Mouse (Mus musculus) spleen, adult 2 months (tissue): ENCODE data around the gene Armc8. TPM values are rescaled to one million over a fixed set of nuclear protein-coding genes. Genes with fewer than 3 reads are reported as not detected.

Source experiments
- DNase-seq, 2 experiments: peaks; one replicate each; pipeline versions ENCODE4 v3.0.0 to v3.0.0-alpha.2; 2012 to 2021; ENCODE audit warnings: low spot score in 2 of 2, low read depth in 1 of 2
- H3K27ac ChIP-seq: fragments of 200-500 bp; 2 replicates; pipeline ENCODE4 v1.5.1; 2012; ENCODE audit warnings: low read length, inconsistent platforms; ENCODE audit not compliant: insufficient read depth
- H3K27me3 ChIP-seq: fragments of 200-500 bp; 2 replicates; pipeline ENCODE4 v1.6.1; 2012; ENCODE audit warnings: mild to moderate bottlenecking, moderate library complexity, low read length, inconsistent platforms; ENCODE audit not compliant: control insufficient read depth, insufficient read depth
- H3K36me3 ChIP-seq: fragments of 200-500 bp; 2 replicates; pipeline ENCODE4 v1.6.1; 2012; ENCODE audit warnings: mild to moderate bottlenecking, low read length, inconsistent platforms; ENCODE audit not compliant: control insufficient read depth, insufficient read depth
- H3K4me1 ChIP-seq: fragments of 200-500 bp; 2 replicates; pipeline ENCODE4 v1.6.1; 2011; ENCODE audit warnings: inconsistent platforms; ENCODE audit not compliant: control insufficient read depth, insufficient read depth, insufficient read length
- H3K4me3 ChIP-seq: fragments of 200-500 bp; 2 replicates; pipeline ENCODE4 v1.5.1; 2011; ENCODE audit warnings: mild to moderate bottlenecking, inconsistent platforms; ENCODE audit not compliant: insufficient read depth, insufficient read length; ENCODE audit errors: extremely low read depth
- CTCF ChIP-seq: fragments of 200-500 bp; IDR thresholded peaks from 2 replicates; pipeline ENCODE4 v1.5.1; 2011; ENCODE audit warnings: mild to moderate bottlenecking, inconsistent platforms; ENCODE audit not compliant: insufficient read depth, insufficient read length, insufficient replicate concordance; ENCODE audit errors: extremely low read depth
- POLR2A ChIP-seq: fragments of 200-500 bp; IDR thresholded peaks from 2 replicates; pipeline ENCODE4 v1.6.1; 2011; ENCODE audit warnings: low read depth, low read length, inconsistent platforms
- WGBS: fragments of 180-500 bp; shearing (Covaris S2); methylation state at CpG from one replicate; pipeline ENCODE4 v1.1.7; 2018; 5-methylcytosine and 5-hydroxymethylcytosine counted together
- polyA plus RNA-seq: library from polyadenylated mRNA; depleted of rRNA; stranded (reverse); fragments of >200 nt; gene quantifications from 2 replicates; pipeline ENCODE4 v1.2.3, GENCODE M21; 2012

Armc8 gene
- polyA plus RNA-seq, 1 experiment: 7.2 TPM

DNA sequence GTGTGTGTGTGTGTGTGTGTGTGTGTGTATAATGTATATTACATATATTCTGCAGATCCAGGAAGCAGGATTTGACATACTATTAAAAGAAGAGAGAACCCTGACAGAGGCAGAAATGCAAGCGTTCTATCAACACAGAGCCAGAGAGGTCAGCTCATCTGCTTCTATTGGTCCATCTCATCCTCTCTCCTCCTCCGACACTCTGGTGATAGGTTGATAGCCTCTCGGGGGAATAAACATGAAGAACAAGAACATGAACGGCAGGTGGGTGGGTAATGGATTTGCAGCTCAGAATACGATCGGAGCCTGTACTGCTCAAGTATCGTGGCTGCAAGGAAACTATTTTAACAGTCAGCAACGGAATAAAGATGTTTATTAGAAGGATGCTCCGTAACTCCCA, 100.1 kb downstream of the Armc8 start:
- TF ChIP-seq POLR2A (no peak), CTCF (no peak)
- DNase-seq: no peak
- Histone ChIP-seq H3K36me3 (no peaks in the 10 kb centered on the region), H3K27me3 (no peaks in the 10 kb centered on the region), H3K4me1 (no peaks in the 10 kb centered on the region), H3K27ac (no peak overlapping the region), H3K4me3 (no peak overlapping the region)
- 91% methylated on average over 9 of the region's 9 CpGs for WGBS

DNA sequence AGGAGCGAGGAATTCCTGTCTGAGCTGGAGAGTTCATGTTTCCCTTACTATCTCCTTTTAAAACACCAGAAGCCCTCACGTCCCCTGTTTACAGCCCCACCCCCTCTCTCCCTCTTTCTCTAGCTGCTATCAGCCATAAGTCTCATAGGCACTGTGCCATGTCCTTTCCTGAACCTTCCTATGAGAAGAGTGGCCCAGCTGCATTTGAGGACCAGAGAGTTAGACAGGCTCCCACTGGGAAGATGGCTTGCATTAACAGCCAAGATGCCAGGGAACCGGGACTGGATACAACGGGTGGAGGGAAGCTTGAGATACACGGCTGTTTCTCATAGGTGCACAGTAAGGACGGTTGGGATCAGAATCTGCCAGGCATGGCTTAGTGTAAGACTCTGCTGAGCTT, 103.8 kb downstream of the Armc8 start:
- H3K4me3 ChIP-seq: no peak overlapping the region
- DNase-seq: no peak
- H3K27me3 ChIP-seq: no peaks in the 10 kb centered on the region
- no peak overlapping the region for H3K27ac ChIP-seq
- H3K4me1 ChIP-seq: no peaks in the 10 kb centered on the region
- H3K36me3 ChIP-seq: no peaks in the 10 kb centered on the region
- TF ChIP-seq POLR2A (no peak), CTCF (no peak)
- 87% methylated on average over 6 of the region's 6 CpGs for WGBS

DNA sequence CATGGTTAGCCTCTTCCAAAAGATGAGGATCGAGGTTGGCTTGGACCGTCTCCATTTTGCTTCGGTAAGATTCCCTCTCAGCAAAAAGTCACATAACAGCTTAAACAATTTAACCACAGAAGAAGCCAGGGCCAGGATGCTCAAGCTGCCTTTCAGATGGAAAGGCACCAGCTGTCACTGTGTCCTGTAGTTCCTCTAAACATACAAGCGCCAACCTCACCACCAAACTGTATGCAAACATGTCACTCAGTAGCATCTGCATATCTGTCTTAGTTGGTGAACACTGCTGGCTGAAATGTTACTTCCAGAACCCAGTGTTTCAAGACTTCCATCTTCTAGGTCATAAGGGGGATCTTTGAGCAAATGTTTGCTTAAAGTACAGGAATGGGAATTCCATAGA, 109.0 kb downstream of the Armc8 start:
- H3K4me3 ChIP-seq: no peak overlapping the region
- TF ChIP-seq POLR2A: no peak
- no peaks in the 10 kb centered on the region for H3K36me3 ChIP-seq
- no peak for DNase-seq
- no peaks in the 10 kb centered on the region for H3K27me3 ChIP-seq
- 78% methylated on average over 4 of the region's 4 CpGs for WGBS
- H3K27ac ChIP-seq: no peak overlapping the region
- no peaks in the 10 kb centered on the region for H3K4me1 ChIP-seq

DNA sequence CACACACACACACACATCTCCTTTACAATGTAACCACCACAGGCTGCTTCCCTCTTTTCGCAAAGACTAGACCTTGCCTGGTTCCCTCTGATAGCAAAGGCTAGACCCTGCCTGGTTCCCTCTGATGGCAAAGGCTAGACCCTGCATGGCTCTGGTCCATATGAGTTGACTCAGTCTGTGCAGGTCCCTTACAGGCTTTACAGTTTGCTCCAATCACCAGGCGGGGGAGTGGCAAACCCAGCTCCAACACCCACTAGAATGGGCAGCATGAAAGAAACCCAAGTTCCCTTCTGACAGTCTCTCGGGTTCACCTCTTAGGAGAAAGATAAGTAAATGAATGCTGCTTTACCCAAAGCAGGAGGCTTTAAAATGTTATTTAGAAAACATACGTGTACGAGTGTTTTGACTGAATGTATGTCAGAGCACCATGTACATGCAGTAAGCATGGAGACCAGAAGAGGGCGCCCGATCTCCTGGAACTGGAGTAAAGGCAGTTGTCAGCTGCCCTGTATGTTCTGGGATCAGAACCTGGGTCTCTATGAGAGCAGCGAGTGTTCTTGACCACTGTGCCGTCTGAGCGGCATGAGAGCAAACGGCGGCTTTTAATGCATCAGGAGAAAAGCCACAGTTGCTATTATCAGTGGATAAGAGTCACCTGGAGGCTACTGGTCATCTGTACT, 110.0 kb downstream of the Armc8 start:
- TF ChIP-seq POLR2A (no peak), CTCF (peak; percentile 44; the same call in 1 of the 2 replicates)
- Histone ChIP-seq H3K27ac (no peak overlapping the region), H3K27me3 (no peaks in the 10 kb centered on the region), H3K36me3 (no peaks in the 10 kb centered on the region), H3K4me1 (no peaks in the 10 kb centered on the region), H3K4me3 (no peak overlapping the region)
- DNase-seq: peak in 1 of 2 experiments; percentile 46
- 39% methylated on average over 12 of the region's 12 CpGs for WGBS

DNA sequence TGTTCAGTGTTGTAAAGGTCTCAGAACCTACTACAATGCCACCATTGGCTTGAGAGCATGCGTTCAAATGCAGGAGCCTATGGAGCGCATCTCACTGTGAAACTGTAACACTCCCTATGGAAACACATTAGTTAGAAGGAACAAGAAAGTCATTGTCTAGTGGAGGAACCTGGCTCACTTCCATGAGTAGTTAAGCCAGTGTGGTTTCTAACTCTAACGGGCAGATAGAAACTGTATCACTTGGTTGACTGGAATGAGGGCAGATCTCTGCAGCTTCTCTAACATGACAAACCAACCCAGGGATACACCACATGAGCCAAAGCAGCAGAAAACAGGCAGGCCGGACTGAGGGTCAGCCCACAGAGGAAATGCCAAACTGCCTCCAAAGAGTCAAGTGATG, 114.5 kb downstream of the Armc8 start:
- H3K4me1 ChIP-seq: no peaks in the 10 kb centered on the region
- 79% methylated on average over 4 of the region's 4 CpGs for WGBS
- H3K27ac ChIP-seq: no peak overlapping the region
- no peaks in the 10 kb centered on the region for H3K36me3 ChIP-seq
- no peak for DNase-seq
- H3K27me3 ChIP-seq: 0 out of 2 replicates have a peak, but pooled peaks cover 4% of the 10 kb centered on the region
- TF ChIP-seq CTCF (no peak), POLR2A (no peak)
- H3K4me3 ChIP-seq: no peak overlapping the region

DNA sequence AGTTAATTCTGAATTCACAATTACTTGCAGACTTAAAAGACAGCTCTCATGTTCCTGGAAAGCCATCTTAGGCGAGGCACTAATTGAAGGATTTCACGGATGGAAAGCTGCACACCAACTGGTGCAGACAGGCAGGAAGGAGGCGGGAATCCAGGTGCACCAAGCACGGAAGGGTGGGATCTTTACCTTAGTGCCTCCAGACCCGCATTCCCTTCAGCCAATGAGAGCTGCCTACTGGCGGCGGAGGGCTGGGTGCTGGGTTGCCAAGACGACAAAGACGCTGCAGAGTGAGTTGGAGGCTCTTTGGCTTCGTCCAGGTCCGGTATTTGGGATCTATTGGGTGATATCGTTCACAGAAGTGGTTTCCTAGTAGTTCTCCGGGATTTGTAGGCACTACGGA, 117.5 kb downstream of the Armc8 start, which contains the start of gene Nme9:
Nme9 (plus strand) TSS at position 315 of the 400 bp plus-strand sequence.
- no peak within 1 kb of the TSS for H3K4me3 ChIP-seq
- no peaks in the 10 kb centered on the region for H3K36me3 ChIP-seq
- H3K4me1 ChIP-seq: no peaks in the 10 kb centered on the region
- 15% methylated on average over 14 of the region's 14 CpGs for WGBS
- no peak for TF ChIP-seq POLR2A
- no peak for TF ChIP-seq CTCF
- DNase-seq: no peak
- 0 out of 2 replicates have a peak, but pooled peaks cover 4% of the 10 kb centered on the region for H3K27me3 ChIP-seq
- no peak within 1 kb of the TSS for H3K27ac ChIP-seq

DNA sequence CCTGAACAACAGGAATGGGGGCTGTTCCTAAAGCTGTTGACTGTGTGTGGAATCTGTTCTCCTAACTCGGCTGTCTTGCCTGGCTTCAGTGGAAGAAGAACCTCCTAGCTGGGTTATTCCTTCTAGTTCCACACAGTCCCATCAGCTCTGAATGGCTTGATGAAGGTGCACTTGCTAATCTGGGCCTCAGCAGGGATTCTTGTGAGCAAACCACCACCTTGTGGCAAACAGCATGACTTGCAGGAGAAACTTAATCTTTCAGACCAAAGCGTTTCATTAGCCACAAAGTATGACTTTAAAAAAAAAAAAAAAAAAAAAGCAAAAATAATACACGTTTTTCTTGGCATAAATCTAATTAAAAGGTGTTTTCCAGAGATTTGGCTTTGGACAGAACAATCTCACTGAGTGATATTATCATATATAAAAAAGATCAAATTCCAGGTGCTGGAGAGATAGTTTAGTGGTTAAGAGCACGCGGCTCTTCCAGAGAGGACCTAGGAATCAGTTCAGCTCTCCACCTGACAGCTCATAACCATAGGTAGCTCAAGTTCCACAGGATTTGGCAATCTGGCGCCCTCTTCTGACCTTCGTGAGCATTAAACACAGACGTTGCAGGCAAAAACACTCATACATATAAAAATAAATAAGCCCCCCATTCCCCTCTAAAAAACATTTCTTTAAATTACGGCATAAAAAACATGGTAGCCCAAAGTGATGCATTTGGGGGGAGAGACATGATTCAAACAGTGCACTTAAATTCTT, 118.6 kb downstream of the Armc8 start:
- no peak for DNase-seq
- H3K4me1 ChIP-seq: no peaks in the 10 kb centered on the region
- H3K4me3 ChIP-seq: no peak overlapping the region
- no peaks in the 10 kb centered on the region for H3K36me3 ChIP-seq
- WGBS: 35% methylated on average over 9 of the region's 9 CpGs
- H3K27ac ChIP-seq: no peak overlapping the region
- no peak for TF ChIP-seq POLR2A
- no peak for TF ChIP-seq CTCF
- H3K27me3 ChIP-seq: 0 out of 2 replicates have a peak, but pooled peaks cover 4% of the 10 kb centered on the region
